In the genomic region with DNA sequence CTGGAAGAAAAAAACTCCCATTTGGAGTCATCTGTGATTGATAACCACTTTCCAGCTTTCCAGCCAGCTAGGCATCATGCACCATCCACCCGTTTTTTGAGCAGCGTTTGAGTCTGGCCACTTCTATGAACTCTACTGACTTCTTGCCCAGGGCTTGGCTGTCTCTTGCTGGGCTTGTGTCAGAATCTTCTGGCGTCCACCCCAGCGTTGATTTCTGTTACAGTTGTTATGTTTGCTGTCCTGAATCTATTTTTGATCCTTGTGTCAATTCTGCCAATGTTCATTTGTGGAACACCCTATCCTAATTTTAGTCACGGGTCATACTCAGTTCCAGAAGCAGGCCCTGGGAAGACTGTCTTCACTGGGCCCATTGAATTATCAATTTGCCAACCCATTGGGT, we compare ENCODE assay signal across 16 mouse cellular contexts. TPM values are rescaled to one million over a fixed set of nuclear protein-coding genes. Genes with fewer than 3 reads are reported as not detected.
DNase-seq lines count a peak whose midpoint lies in the region; ATAC-seq lines count a peak whose summit lies in the region.
"Had no signal": no experiment of that assay in that cellular context is flagged by ENCODE, and none has a peak within 500 bp of the region (broad histone marks: within the 10 kb centered on the region; RNA-seq: fewer than 3 reads in every experiment).

No protein-coding gene starts in this region.

- peaks cover 2% of the 10 kb centered on the region; the same call in 1 of the 2 replicates for H3K4me1 ChIP-seq in forebrain, embryonic 16.5 days (replicated peaks; ENCODE audit: control insufficient read depth, insufficient read depth, low read length)
- H3K4me1 ChIP-seq: liver, embryonic 15.5 days had no signal

- no peaks in the 10 kb centered on the region for H3K9me3 ChIP-seq in forebrain, embryonic 16.5 days (ENCODE audit: control insufficient read depth, low read length)
- H3K9me3 ChIP-seq: hindbrain, embryonic 12.5 days; limb, embryonic 10.5 days; liver, embryonic 15.5 days; megakaryocyte, embryonic 14.5 days had no signal

- peak; percentile 29 for DNase-seq in cerebellum, adult 9-10 months
- no peak for DNase-seq in cerebellum, postnatal 4 days (ENCODE audit: low spot score in 2 of 2)
- peak; percentile 30 for DNase-seq in testis, postnatal 14 days (ENCODE audit: low spot score)
- no peak for DNase-seq in testis, postnatal 10 days (ENCODE audit: low spot score)
- DNase-seq in heart, postnatal 14 days, result peak; percentile 69 to 71
- DNase-seq in MN1 (ENCODE audit: low spot score), result no peak
- no peak for DNase-seq in left cerebral cortex, postnatal 4 days
- DNase-seq: B cell, adult 2 months; kidney, postnatal 14 days; layer of hippocampus, postnatal 36 days had no signal

- no peak overlapping the region for H3K4me3 ChIP-seq in forebrain, embryonic 16.5 days (replicated peaks; ENCODE audit: low read length)
- H3K4me3 ChIP-seq: hindbrain, embryonic 12.5 days; limb, embryonic 10.5 days; liver, embryonic 15.5 days; megakaryocyte, embryonic 14.5 days had no signal

- no peak overlapping the region for H3K27ac ChIP-seq in forebrain, embryonic 16.5 days (ENCODE audit: low read length)
- H3K27ac ChIP-seq: hindbrain, embryonic 12.5 days; limb, embryonic 10.5 days; liver, embryonic 15.5 days had no signal

- no peak overlapping the region for H3K4me2 ChIP-seq in forebrain, embryonic 16.5 days (ENCODE audit: low read length)
- H3K4me2 ChIP-seq: hindbrain, embryonic 12.5 days; liver, embryonic 15.5 days had no signal

- H3K27me3 ChIP-seq in forebrain, embryonic 16.5 days (replicated peaks; ENCODE audit: control insufficient read depth, insufficient read depth, low read length), result no peaks in the 10 kb centered on the region
- H3K27me3 ChIP-seq: hindbrain, embryonic 12.5 days; liver, embryonic 15.5 days had no signal

- intact Hi-C loops in heart, postnatal 14 days (cut with DNase I), result loop anchor here (5.0 kb wide), 6 partner anchors 129 to 444 kb away; partner anchors contain the start of gene Usp1
- intact Hi-C loops in left cerebral cortex, postnatal 4 days (cut with DNase I), result loop anchor here (10.0 kb wide), 3 partner anchors 186 to 456 kb away; partner anchors contain the start of gene L1td1

- H3K9ac ChIP-seq in forebrain, embryonic 16.5 days (replicated peaks; ENCODE audit: low read depth, low read length), result no peak overlapping the region
- H3K9ac ChIP-seq: hindbrain, embryonic 12.5 days; liver, embryonic 15.5 days had no signal

- no peaks in the 10 kb centered on the region for H3K36me3 ChIP-seq in forebrain, embryonic 16.5 days (ENCODE audit: control insufficient read depth, insufficient read depth)
- H3K36me3 ChIP-seq: hindbrain, embryonic 12.5 days; limb, embryonic 10.5 days; liver, embryonic 15.5 days had no signal

- no peak for ATAC-seq in forebrain, embryonic 16.5 days
- ATAC-seq: intestine, embryonic 16.5 days had no signal

- 80% methylated on average over 5 of the region's 5 CpGs for WGBS in forebrain, embryonic 16.5 days

RNA-seq across cellular contexts. Expression of gene Atg4c, which starts 12.8 kb away (rescaled TPM):
- 1 to 10 TPM; 5.2 to 5.9 TPM for total RNA-seq in heart, postnatal 14 days (2021)
- 21.3 and 22.0 TPM in 2 replicates for polyA plus RNA-seq in forebrain, embryonic 16.5 days (2015; fragmentation: Nextera tagmentation; extraction: Ambion mirVana)
- total RNA-seq in left cerebral cortex, postnatal 4 days (2021), result 10 to 100 TPM; 23.5 to 25.0 TPM

Comparison
In these comparisons a context has a peak if more than half of its experiments do, and no peak if none do; other contexts are left out.
1. DNase-seq: peak in cerebellum, adult 9-10 months (single experiment), testis, postnatal 14 days (single experiment) and heart, postnatal 14 days (2 of 2); none in cerebellum, postnatal 4 days (0 of 2), testis, postnatal 10 days (single experiment), MN1 (single experiment) and left cerebral cortex, postnatal 4 days (single experiment).